Mouse (Mus musculus): ENCODE measurements around the gene Oser1.

Gene Oser1

DNA sequence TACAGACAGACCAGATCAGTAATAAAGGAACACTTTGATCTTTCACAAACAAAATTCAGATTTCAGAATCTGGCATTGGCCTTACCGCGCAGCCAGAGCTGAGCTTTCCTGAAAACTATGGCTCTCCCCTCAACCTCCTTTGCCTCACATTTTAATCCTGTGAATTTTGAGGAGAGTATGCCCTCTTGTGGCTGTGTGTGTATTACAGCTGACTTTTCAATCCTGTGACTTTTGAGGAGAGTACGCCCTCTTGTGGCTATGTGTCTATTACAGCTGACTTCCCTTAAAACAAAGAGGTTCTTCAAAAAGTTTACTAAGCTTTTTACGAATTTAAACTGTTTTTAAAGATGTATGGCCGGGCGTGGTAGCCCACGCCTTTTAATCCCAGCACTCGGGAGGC lies 23.3 kb downstream of the Oser1 start:
- DNase-seq (ENCODE audit: low spot score), result peak; percentile 94

DNA sequence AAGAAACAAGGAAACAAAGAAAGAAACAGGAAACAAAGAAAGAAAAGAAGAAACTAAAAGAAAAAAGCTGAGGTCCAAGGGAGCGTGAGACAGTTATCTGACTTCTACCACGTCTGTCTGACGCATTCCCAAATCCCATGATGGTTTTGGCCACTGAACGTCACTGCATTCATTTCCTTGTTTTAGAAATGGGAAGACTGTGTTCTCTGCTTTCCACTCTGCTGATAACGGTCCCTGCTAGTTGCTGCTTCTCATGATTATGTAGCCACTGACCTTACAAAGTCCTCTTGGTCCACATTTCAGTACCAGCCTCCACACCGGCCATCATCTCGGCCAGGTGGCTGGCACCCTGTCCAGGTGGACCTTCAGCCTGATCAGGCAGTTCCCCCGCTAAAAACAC lies 25.3 kb downstream of the Oser1 start:
- no peak for DNase-seq (ENCODE audit: low spot score)

DNA sequence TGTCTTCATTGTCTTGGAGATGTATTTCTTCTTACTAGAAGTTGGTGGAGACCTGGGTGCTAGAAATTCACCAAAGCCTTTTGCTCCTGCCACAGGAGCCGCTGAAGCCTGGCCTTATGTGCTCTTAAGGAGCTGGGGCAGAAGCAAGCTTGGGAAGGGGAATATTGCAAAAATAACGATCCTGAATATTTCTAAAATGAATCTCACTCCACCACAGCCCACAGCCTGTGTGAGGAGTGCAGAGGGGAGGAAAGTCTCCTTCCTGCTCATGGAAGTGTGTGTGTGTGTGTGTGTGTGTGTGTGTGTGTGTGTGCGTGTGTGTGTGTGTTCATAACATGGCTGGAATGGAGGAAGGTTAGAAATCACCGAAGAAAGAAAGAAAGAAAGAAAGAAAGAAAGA lies 25.7 kb downstream of the Oser1 start:
- no peak for DNase-seq (ENCODE audit: low spot score)

DNA sequence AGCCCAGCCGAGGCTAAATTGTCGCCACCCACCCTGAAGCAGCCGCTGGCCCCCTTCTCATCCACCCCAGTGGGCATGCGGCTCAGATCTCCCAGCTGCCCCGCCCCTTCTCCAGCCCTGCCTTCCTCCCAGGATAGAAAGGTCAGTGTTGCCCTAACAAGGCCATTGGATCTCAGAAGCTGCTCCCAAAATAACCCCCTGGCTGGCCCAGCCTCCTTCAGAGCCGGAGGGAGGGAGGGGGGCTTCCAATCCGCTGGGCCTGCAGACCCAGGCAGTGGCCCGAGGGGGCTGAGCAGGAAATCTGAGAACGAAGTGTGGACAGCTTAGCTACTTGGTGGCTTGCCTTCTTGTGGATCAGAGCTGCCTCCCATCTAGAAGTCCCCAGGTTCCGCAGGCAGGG lies 26.6 kb downstream of the Oser1 start, which contains the start of gene Jph2:
Gene Jph2 (minus strand): TSS at position 89 of the 400 bp plus-strand sequence.
- DNase-seq (ENCODE audit: low spot score), result no peak

DNA sequence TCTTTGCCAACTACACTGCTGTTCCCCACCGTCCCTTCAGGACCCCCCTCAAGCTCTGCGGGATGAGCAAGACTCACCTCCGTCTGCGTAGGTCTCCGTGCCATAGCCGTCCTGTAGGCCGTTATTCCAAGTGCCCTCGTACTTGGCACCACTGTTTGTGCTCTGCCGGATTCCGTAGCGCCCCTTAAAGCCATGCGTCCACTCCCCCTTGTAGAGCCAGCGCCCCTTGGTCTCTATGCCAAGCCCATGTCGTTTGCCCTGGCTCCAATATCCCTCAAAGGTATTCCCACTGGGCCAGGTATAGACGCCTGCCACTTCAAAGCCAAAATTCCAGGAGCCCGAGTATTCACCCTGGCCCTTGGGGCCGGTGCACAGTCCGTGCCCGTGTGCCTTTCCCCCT lies 27.4 kb downstream of the Oser1 start:
- DNase-seq (ENCODE audit: low spot score), result no peak

DNA sequence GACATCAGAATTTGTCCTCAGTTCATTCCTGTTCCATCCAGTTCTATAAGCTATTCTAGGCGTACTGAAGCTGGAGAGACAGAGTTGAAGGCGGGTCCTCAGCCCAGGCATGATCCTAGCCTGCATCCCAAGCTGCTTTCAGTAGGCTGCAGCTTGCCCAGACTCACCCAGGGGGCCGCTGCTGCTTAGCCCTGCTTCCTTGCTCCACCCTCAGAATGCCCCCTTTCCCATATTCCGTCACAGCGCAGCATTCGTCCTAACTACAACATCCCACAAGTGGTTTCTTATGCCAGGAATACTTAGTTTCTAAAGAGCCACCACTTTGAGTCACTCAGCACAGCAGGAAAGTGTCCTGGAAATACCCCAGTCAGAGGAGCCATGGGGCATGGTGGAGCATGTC lies 29.5 kb downstream of the Oser1 start:
- no peak for DNase-seq (ENCODE audit: low spot score)

DNA sequence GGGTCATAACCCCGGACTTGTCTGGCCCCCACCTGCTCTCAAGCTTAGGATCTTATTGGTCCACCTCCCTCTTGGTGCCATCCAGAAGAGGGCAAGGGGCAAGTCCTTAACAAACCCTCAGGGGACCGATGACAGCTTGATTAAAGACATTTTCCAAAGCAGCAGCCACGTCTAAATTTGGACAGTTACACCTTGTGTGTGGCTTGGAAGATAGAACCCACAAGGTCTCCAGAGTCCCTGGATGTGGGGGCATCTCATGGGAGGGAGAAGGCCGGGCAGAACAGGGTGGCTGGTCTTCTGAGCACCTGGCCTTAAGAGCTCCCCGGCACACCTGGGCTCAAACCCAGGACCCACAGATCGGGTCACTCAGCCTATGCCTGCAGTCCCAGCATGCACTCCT lies 30.5 kb downstream of the Oser1 start:
- DNase-seq (ENCODE audit: low spot score), result no peak

DNA sequence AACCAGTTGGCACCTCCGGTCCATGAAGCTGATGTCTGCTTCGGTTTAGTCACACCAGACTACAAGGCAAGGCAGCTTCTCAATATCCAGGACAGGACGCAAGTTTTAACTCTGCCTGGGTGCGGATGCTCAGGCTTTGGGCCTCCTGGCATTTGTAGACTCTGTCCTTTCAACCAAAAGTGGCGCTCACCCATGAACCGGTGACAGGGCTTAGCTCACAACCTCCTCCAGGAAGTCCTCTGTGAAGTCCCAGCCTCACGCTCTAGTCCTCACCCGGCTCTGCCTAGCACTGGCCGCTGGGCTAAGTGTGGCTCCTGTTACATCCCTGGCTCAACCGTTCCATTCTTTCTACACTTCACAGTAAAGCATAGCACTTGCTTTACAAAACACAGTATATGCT lies 31.3 kb downstream of the Oser1 start:
- no peak for DNase-seq (ENCODE audit: low spot score)

DNA sequence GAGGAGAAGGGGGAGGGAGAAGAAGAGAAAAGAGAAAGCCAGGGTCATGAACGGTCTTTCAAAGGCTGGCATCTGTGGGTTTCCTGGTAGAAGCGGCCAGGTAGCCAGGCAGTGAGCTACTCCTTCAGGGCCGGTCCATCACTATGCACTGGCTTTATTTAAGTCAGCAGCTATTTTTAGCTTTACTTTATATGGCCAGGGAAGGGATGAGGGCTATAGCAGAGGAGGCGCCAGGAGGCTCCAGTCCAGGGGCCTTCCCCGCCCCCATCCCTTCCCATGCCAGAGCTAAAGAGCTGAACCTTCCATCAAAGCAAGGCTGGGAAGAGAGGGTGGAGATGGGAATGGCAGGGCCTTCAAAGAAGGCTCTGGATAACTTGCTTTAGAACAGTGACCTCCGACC lies 32.1 kb downstream of the Oser1 start:
- DNase-seq (ENCODE audit: low spot score), result no peak

DNA sequence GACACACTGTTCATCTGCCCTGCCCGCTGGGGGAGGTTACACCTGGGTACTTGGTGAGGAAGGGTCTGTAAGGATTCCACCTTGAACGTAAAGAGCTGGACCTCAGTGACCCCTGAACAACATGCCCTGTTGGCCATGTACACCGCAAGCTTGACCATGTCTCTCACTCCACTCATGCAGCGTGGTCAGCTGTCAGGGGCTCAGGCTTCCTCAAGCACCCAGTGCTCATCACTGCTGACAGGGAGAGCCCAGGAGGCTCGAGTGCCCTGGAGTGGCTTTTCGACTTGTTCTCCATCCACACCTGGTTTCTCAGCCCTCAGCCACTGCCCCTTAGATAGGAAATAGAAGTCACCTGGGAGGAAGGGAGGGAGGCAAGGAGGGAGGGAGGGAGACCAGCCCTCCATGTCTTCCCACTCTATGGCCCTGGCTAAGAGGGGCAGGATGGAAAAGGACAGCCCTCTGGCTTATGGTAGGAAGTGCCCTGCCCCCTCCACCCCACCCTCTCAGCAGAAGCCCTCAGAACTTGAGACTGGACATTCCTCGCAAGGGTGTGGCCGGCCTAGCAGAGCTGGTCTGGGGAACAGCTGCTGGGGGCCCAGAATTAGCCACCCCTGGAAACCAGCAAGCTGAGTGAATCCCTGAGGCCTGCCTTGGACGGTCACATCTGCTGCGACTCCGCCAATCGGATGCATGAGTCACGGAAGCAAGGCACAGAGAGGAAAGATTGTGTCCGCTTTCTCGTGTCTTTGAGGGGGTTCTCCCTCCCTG lies 37.9 kb downstream of the Oser1 start:
- DNase-seq (ENCODE audit: low spot score), result no peak

DNA sequence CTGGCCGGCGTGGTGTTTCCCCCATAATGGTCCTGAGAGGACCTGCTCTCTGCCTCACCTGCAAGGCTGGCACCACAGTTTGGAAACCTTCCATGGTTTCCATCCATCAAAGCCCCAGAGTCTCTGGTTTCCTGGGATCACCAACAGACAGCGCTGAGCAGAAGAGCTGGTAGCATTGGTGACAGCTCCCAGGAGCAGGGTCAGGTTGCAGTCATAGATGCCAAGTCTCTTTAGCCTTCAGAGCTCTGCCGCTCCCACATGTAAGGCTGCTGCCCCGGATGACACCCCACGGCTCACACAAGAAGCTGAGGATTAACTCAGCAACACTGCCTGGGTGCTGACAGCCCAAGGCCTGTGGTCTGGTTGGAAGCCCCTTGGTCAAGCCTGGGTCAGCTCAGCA lies 39.4 kb downstream of the Oser1 start:
- DNase-seq (ENCODE audit: low spot score), result no peak

DNA sequence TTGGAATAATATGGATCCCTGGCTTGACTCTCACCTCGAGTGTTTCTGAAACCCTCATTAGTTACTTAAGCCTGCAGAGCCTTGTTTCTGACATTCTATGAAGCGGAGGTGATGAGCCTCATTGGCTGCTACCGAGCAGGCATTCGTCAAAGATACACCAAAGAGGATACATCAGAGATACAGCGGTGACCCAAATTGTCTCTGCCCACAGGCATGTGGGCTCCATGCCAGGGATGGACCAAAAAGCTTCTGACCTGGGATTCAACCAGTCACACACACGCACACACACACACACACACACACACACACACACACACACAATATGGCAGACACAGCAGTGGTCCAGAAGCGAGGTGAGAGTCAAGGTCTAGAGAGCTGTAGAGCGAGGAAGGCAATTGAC lies 43.3 kb downstream of the Oser1 start:
- no peak for DNase-seq (ENCODE audit: low spot score)

DNA sequence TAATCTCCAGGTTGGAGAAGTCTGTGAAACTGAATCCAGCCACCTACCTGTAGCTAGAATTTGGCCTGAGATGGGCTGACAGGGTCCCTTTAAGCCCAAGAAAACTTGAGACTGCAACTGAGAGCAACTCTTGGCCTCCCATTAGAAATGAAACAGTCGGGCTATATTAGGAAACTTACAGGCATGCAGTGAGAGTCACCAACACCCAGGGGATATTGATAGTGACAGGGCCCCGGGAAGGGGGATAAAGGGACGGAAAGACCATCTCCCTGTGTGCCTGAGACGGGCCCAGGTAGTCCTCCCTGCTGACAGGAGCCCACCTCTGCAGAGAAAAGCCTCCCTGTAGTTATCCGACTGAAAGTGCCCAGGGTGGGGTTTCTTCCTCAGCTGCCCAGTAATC lies 45.1 kb downstream of the Oser1 start:
- no peak for DNase-seq (ENCODE audit: low spot score)

DNA sequence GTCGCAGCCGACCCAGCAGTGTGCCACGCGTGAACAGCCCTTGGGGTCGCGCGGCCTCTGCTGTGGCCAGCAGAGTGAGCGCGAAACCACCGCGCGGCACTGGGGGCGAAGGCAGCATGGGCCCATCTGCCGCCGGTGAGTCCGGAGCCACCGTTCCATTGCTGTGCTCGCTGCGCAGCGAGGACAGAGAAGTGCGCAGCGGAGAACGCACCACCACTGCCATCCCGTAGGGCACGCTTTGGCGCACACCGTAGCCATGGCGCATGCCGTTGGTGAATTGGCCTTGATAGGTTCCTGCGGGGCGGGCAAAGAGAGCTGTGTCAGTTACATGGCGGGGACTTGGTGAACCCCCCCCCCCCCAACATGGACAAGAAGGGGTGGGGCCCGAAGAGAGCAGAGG lies 48.4 kb downstream of the Oser1 start:
- no peak for DNase-seq (ENCODE audit: low spot score)

DNA sequence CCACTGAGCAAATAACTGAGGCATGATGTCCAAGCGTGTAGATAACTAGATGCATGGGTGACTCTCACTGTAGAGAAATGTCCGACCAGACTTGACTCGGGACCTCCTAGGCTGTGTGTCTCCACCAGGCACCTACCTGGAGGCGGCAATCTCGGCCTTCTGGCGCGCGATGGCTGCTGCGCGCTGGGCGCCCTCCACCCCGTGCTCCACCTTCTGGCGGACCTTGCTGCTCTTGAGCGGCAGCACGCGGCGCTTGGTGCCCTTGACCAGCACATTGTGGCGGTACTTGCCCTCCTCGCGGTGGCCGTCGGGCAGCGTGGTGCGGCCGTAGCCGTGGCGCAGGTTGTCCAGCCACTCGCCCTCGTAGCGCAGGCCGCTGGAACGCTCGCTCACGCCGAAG lies 49.0 kb downstream of the Oser1 start:
- no peak for DNase-seq (ENCODE audit: low spot score)

DNA sequence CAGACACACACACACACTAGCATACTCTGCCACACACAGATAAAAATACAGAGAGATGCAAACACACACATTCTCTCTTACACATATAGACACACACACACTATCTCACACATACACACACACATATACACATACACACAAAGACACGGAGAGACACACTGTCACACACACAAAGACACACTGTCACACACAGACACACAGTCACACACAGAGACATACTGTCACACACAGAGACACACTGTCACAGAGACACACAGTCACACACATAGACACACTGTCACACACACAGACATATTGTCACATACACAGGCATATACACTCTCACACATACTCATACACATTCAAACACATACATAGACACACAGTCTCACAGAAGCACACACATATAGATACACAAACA lies 51.9 kb downstream of the Oser1 start:
- DNase-seq (ENCODE audit: low spot score), result no peak

DNA sequence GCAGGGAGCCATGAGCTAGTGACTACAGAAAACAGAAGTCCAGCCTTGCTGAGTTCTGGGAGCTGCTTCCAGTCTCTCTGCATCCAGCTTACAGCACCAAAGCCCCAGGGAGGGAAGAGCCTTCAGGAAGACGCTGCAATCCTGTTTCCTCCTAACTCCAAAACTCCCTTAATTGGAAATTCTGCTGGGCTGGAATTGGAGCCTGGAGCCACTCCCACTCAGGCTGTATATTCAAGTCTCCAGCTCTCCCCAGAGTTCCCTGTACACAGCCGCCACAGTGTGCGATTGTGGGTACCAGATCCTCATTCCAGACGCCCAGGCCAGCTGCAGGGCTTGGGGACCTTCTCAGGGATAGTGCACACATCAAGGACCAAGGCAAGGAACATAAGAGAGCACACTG lies 54.3 kb downstream of the Oser1 start:
- DNase-seq (ENCODE audit: low spot score), result no peak

DNA sequence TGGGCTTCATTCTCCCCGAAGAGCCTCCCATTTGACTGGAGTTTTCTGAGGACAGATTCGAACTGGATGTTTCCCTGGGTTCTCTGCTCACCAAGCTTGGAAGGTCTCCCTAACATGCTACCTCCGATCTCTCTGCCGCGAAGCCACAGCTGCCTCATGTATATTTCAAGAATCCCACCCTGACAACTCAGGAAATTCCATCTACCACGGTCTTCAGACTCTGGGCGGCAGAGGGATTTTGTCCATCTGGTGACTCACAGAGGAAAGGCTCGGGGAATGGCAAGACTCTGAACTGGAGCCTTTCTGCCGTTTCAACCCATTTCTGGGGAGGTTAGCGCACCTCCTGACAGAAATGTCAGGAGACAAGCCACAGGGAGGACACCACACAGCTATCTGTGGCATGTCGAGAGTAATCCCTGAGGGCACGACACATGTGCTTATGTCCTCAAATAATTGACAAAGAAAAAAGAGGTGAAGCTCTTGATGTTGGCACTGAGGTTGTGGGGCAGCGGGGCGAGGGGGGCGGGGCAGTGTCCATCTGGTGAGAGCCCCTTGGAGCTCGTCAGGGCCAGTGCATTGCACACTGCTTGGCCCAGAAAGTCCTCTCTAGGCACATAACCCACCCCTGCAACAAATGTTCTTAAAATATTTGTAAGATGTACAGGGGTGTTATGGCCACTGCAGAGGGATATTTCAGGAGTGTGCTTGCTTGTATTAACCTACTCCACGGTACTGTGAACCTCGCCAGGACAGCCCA lies 59.5 kb downstream of the Oser1 start:
- no peak for DNase-seq (ENCODE audit: low spot score)

DNA sequence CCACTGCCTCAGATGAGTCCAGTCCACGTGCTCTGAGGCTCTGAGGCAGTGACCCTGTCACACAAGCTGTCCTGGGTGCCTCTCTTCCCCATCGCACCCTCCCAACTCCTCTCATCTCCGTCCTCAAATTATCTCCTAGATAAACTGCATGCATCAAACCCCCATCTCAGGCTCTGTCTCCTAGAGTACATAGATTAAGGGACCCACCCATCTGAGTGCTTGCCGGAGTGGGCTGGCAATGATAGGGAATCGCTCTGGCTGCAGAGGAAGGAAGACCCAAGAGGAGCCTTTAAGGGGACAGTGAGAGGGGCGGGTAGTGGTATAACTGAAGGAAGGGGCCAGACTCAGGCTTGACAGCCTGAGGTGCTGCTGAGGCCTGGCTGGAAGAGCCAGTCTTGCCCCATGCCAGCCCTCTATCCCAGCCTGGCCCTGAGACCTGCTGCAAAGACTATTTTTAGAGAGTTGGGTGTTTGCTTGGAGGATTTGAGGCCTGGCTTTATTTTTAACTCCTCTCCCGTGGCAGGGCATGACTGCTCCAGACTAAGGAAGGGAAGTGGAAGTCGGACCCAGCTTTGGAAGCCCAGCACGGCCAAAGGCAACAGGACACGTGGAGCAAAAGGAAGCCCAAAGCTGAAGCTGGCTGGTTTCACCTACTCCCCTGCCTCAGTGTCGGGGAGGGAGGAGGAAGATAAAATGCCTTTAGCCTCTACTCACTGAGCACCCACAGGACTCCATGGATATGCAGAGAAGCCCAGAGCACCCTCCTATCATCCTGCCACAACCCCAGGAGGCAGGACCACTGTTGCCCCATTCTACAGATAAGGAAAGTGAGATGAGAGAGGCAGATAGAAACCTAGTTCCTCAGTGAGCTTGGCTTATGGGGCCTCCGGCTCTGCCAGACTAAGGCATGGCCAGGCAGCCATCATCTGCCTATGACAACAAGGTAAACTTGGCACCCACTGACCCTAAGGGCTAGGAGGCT lies 61.3 kb downstream of the Oser1 start:
- DNase-seq (ENCODE audit: low spot score), result no peak

DNA sequence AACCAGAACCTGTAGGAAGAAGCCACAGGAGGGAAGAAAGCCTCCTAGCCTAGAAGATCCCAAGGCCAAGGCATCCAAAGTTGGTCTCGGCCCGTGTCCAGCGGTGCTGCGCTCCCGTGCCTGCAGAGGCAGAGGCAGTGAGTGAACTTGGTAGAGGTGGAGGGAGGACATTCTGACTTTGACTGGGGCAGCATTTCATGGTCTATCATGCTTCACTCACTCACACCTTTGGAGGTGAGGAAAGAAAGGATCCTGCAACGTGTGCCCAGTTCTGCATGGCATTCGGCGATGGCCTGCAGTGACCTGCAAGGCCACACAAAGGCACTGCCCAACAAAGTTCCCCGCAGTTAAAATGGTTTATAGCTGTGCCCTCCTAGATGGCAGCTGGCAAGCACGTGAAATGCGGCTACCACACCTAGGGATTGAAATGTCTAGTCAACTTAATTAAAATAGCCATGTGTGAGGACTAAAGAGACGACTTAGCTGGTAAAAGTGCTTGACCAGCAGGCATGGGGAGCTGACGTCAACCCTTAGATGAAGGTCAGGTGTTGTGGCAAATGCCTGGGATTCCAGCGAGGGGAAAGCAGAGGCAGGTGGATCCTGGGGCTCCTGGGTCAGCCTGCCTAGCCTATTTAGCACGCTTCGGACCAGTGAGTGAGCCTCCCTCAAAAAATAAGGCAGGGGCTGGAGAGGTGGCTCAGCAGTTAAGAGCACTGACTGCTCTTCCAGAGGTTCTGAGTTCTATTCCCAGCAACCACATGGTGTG lies 63.5 kb downstream of the Oser1 start:
- DNase-seq (ENCODE audit: low spot score), result no peak

DNA sequence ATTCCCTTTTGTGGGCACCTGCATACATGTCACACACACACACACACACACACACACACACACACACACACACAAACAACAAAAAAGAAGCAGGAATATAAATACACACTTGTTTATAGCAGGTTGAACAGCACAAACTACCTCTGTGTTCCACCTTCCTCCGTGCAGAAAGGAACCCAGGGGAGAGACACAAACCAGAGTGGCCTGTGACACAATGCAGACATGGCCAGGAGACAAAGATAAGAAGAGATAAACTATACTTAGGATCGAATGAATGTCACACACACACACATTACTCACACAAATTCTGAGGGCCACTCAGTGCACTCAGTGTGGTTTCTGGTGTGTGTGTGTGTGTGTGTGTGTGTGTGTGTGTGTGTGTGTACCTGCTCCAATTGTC lies 65.2 kb downstream of the Oser1 start:
- DNase-seq (ENCODE audit: low spot score), result no peak

DNA sequence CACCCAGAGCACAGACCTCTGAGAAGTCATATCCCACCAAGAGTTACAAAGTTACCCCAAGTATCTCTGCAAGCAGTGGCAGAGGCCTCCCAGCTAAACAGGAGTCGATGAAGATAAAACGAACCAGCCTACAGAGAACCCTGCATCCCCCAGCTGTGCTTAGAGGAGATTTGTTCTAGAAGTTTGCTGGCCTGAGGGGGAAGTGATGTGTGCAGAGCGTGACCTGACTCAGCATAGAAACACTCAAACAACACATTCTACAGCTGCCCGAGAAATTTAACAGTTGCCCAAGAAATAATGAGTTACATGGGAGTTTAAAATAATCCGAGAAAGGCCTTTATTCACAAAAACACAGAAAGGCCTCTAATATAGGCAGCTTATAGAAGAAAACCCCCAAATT lies 65.8 kb downstream of the Oser1 start:
- no peak for DNase-seq (ENCODE audit: low spot score)

Data from layer of hippocampus, adult 9-10 months (tissue).